Mouse (Mus musculus) layer of hippocampus, postnatal 25 days (tissue): Measurements from ENCODE around the gene Acss1. TPM values are rescaled to one million over a fixed set of nuclear protein-coding genes. Genes with fewer than 3 reads are reported as not detected.

Experiments
- DNase-seq, 2 experiments: peaks; one replicate each; pipeline ENCODE4 v3.0.0; 2022; ENCODE audit warnings: mixed read lengths in 2 of 2, low spot score in 1 of 2; ENCODE audit errors: extremely low spot score in 1 of 2
- total RNA-seq, 2 experiments: library from RNA; stranded (reverse); gene quantifications; 2 replicates each; pipeline ENCODE4 v1.2.3; 2021

Gene Acss1
- total RNA-seq: 10 to 100 TPM; 22.9 to 32.2 TPM

DNA sequence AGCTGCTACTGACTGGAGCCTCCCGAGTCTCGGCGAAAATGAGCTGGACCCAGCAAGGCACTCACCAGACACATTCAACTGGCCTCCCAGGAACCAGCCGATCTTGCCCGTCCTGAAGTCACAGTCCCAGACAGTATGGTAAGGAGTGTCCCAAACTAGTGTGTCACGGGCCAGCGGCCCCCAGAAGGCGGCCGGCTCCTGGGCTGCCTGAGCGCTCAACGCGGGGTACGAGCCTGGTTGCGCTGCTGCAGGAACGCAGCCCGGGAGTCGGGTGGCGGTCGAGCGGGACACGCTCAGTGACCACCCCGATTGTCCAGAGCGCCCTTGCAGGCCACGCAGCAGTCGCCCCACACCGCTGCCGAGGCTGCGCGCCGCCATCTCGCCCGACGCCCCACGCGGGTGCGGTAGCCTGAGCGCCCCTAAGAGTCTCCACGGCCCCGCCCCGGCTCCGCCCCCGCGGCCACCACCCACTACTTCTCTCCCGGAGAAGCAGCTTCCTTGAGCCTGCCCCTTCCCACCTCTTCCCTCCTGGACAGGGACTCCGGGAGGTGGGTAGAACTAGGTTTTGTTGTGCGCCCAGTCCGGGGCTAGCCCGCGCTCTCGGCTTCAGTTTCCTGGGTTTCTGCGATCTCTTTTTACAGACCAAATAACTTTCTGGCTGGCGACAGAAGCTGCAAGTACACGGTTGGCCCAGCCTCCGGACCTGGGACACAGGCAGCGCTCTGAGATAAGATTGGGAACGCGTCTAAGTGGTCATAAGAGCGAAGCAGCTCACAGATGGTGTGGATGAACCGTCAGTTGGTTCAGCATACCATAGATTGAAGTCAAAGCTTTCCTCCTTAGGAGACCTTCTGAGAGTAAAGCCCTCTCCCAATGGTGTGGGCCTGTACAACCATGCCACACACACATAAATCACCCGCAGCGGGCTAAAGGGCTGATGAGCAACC is at the start of gene Acss1:
Gene Acss1 (minus strand): TSS at position 681 of the 947 bp plus-strand sequence.
- peak in 1 of 2 experiments; percentile 55 for DNase-seq

DNA sequence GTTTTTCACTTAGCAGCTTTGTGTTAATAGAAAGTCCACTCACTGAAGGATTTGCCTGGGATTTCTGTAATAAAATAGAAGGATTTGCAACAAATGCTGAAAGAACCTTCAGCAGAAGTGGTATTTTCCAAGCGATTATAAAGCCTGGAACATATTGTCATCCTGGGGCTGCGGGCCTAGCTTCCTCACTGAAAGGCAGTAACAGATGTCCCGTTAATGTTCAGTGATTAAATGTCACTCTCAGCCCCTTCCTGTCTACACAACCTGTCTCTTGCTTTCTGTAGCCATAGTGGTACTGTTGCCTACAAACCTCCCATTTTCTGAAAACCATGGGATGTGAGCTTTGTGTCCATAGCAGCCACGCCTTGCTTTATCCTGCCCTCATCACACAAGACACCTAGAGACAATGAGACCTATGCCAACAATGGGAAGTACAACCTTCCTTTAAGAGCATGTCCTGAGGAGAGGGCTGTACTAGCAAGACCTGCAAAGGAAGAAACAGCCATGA is 43.9 kb upstream of the Acss1 start:
- DNase-seq: no peak

DNA sequence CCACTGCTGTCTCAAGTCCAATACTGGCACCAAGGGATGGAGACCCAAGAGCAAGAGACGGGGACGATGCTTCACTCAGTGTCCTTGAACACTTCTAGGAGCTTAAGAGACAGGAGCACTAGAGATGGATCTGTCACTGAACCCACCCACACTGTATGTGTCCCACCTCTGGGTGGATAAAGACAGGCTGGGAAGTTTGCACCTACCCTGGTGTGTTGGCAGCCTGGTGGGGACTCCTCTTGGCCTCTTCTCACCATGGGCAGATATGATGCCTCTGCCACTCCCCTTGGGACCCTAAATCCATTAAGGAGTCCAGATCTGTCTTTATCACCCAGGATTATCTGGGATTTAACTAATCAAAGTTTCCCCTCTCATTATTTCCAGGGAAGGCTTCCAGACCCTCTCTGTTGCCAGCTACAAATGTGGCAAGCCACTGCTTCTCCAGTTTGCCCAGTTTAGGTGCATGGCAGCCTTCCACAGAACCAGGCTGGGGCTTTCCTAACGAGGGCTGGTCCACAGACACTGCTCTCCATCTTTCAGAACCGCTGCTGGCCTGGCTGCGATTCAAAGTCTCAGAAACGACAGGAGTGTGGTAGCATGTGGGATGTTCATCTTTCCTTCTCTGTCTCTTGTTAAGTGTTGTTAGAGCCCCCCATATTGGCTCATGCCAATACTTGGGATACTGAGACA is 23.3 kb upstream of the Acss1 start:
- DNase-seq: no peak

DNA sequence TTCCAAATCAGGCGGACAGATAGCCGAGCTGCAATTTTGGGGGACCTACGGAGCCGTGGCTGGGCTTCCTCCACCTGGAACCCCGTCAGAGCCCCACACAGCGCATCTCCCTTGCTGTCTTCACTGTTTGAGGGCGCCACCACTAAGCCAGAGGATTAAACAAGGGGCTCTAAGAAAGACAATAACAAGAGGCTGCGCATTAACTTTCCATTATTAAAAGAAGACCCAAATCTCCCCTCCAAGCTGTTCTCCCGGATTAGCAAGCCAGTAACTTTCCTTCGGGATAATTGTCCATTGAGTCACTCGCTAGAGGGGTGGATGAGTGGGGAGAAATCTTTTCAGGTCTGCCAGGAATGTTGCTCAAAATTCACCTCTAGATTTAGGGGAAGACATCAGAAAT is 21.9 kb upstream of the Acss1 start:
- DNase-seq: no peak

DNA sequence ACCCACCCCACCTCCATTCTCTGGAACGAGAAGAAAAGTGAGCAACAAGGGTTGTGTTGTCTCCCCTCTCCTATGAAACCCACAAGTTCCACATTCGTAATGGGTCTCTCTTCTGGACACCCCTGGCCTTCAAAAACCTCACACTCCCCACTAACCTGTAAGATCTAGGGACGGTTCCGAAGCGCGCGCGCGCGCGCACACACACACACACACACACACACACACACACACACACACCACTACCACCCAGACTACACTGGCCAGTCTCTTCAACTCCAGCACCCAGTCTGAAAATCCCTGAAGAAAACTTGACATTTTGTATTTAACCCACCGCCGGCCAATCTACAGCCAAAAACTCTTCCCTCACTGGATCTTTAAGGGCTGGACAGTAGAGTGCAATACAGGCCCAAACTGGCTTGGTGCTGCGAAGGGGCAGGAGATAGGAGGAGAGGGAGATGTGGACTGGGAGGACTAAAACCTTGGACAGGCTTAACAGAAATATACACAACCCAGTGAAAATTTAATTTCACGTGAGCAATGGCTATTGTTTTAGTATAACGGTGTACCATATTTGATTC is 21.0 kb upstream of the Acss1 start, which contains the start of gene Vsx1:
Gene Vsx1 (minus strand): TSS at position 138 of the 578 bp plus-strand sequence.
- no peak for DNase-seq

DNA sequence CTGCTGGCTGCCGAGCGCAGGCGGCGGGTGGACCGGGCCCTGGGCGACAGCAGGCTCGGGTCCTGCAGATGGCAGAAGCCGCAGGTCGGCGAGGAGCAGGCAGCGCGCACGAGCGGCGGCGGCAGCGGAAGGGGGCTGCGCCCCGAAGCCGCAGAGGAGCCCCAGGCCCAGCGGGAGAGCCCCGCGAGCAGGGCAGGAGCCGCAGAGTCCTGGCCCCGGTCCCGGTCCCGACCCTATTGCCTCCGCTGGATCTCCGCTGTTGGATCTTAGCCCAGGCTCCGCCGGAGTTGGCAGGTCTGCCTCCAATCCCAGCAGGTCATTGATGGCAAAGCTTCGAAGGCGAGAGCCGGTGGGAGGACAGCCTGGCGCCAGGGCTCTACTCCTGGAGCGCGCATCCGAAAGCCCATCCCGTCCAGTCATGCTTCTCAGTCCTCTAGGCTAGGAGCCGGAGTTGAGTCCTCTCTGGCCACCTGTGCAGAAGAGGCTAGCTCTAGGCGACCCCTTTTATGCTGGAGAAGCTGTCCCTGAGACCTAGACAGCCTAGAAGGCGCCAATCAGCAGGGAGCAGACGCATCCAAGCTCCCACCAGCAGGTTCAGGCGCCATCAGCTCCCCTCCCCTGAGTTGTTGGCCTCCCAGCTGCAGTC is 20.4 kb upstream of the Acss1 start:
- peak in 1 of 2 experiments; percentile 51 for DNase-seq

DNA sequence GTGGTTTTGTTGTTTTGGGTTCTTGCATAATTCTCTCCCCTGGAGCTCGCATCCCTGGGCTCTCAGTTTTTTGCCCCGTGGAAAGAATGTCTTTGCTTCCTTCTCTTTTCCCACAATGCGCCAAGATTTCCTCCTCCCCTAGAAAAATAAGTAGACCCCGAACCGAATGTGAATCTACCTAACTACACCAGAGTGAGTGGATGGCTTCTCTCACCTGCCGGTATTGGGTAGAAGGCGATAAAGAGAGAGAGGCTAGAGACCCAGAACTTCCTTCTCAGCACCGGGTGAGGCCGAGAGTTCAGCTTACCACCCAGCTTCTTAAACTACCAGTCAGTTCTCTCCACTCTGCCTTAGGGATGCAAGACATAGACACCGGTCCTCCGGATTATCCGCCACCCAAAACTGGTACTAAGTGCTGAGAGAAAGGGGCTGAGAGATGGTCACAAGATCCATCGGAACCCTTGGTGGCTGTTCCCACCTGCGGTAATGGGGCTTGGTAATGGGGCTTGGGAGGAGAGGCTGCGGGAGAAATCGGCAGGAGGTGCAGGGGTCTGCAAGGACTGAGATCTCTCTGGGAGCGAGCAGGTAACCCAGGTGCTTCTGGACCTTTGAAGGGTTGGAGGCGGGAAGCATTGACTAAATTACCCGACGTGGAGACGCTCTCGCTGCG is 19.7 kb upstream of the Acss1 start:
- DNase-seq: no peak

DNA sequence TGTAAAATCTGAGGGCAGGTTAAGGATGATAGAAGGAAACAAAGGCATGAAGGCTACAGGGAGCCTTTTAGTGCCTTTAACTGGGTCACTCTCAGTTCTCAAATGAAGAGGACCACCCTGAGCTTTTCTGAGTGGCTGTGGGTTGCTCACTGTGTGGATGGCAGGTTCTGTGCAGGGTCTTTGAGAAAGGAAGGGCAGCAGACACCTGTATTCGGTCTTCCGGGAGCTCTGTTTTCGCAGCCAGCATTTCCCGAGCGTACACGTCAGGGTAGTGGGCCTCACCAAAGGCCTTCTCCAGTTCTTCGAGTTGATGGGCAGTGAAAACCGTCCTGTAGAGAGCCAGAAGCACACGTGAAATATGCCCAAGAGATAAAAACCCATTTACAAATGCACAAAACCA is 17.1 kb upstream of the Acss1 start:
- no peak for DNase-seq

DNA sequence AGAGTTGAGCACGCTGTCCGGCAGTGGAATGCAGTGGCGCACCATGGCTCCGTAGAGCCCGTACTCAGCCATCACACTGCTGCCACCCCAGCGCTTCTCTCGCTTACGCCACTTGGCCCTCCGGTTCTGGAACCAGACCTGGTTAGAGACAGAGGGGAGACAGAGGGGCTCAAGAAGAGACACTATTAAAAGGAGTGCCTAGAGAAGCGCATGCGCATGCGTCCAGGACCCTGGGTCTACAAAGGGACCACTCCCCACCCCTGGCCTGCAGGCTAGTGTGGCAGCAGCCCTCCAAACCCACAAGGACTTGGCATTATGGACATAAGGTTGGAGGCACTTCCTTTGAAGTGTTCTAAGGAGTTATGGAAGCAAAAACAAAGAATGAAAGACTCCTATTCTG is 16.2 kb upstream of the Acss1 start:
- DNase-seq: no peak

DNA sequence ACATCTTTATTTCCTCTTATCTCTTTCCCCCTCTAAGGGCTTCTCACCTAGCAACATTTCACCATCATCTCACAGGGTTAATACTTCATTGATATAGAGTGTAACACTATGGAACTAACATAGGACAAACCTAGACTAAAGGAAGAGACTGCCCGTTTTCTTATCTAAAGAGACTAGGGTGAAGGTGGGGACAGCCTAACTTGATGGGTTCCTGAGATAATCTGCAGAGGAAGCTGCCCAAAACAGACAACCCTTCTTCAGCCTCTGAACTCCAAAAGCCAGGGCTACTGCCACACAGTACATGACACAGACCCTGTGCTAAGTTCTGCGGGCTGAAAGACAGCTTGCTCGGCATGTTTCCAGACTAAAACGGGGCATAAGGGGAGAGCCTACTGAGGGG is 13.3 kb upstream of the Acss1 start:
- no peak for DNase-seq

DNA sequence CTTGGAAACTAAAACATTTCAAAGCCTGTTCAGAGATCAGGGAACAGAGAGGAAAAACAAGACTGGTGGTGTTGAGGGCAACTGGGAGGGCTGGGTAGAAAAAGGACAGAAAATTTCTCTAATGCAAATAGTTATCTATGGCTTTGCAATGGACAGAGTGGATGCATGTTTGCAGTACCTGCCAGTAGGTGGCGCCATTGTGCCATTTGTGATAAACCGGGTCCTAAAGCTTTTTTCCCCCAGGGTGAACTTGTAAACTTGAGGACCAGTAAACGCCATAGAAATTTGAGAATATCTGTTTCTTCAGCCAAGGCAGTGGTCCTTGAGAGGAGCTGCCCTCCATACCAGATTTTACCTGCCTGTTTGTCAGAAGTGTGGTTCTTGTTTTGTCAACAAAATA is 10.1 kb upstream of the Acss1 start:
- DNase-seq: peak; percentile 63 to 90

DNA sequence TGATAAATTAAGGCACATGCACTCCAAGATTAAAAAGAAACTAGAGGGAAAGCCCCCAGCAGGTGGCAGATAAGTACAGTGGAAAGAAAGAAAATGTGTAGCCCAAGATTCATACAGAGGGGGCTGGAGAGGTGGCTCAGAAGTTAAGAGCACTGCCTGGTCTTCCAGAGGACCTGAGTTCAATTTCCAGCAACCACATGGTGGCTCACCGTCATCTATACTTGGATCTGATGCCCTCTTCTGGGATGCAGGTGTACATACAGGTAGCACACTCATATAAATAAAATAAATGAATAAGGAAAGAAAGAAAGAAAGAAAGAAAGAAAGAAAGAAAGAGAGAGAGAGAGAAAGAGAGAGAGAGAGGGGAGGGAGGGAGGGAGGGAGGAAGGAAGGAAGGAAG is 7.2 kb upstream of the Acss1 start:
- no peak for DNase-seq

DNA sequence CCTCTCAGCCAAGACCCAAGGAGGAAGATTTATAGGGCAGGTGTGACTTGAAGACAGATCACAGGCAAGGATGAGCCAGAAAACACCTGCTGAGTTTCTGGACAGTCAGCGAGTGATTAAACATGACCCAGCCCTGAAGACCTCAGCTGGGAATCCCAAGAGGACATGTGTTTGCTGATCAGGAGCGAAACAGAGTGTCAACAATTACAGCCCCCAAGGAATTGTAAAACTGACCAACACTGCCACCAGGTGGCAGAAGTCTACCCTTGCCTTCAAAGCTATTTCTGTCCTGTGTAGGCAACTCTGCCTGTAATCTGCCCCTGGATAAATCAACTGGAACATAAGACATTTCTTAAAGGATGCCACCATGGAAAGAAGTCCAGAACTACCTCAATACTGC is 6.6 kb upstream of the Acss1 start:
- peak in 1 of 2 experiments; percentile 69 for DNase-seq

DNA sequence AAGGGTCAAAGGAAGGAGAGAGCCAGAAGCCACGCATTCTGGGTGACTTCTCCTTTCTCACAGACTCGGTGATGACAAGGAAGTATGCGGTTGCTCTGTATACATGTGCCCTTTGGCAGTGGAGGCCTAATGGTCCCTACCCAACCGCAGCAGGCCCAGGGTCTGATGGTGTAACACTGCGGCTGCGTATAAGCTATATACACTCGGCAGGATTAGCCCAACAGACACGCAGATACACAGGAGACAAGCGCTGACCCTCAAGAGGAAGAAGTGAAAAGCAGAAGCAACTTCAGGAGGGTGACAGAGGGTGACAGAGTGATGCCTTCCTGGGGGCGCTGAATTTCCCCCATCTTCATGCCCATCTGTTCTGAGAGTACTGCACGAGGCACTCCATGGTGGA is 5.6 kb upstream of the Acss1 start:
- DNase-seq: no peak

DNA sequence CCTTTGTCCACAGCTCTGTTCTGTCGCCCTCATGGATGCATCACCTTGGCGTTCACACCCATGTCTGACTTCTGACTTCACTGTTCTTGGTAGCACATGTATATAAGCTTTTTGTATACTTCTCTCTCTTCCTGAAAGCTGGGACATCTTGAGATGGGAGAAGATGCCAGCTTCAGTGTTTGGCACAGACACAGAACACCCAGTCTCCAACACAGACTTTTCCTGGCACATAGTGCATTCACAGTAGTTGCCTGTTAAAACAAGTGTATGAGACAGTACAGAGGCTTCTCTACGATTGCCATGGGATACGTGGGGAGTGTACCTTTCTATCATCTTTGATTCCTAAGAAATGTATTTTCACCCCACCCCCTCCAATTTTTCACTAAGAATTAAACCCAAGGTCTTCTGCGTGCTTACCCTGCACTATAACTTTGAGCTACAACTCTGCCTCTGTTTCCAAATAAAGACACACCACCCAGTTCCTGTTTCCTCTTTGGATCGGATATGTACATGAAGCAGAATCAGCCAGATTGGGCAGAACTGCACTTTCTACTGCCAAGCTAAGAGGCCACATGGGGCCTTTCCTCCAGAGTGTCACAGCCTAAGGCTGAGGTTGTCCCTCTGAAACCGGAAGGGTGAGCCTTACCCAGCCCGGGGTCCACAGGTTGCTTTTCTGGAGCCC is 3.5 kb upstream of the Acss1 start:
- DNase-seq: no peak

DNA sequence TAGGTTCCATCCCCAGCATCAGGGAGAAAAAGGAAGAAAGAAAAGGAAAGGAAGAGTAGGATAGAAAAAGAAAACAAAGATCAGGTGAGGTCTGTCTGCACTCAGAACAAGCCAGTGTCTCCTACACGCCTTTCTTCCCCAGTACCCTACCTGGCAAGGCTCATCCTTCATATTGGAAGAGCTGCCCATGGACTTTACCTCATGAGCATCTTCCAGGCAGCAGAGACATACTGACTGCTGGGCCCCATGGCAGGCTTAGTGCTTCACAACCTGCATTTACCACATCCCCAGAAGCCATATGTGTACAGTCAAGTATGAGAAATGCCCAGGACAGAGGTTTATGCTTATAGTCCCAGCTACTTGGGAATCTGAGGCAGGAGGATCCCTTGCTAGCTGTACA is 2.6 kb upstream of the Acss1 start:
- no peak for DNase-seq

DNA sequence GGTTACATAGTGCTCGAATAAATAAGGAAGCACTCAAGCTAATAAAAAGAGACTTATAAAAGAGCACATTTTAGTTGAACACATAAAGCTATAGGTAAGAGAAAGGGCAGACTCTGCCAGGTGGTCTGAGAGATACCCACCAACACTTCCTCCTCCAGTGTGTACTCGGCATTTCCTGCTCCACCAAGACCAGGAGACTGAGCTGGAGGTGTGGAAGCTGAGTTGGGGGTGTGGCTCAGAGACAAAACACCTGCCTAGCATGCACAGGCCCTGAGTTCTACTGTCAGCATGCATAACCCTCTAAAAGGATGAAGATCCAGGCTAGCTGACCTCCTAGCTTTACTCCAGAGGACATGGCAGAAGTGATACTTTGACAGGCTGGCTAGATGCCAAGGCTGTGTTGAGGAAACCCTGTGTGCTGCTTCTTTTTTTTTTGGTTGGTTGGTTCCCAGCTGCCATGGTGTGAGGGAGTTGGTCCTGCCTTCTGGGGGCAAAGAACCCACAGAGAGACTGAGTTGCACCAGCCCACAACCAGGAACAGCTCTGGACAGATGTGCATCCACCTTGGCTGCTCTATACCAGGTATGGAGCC is 1.2 kb upstream of the Acss1 start:
- DNase-seq: no peak

DNA sequence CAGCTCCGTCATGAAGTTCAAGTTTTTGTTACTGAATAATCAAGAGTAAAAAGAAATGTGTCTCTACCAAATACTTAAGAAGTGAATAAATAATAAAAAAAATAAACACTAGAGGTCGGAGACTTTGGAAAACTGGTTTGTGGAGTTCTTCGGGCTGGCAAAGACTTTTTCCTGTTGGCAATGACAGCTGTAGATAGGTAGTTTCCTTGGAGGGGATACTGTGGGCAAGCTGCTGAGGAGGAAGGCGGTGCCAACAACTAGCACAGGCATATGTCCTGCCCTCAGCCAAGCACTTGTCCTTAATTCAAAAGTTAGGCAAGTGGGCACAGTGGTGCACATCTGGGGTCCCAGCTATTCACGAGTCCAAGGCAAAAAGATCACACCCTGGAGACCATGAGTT is 656 bp upstream of the Acss1 start:
- no peak for DNase-seq
